Mouse (Mus musculus) C2C12 (cell line): Measurements from ENCODE around the gene Gm20503.

Experiments
- CEBPB ChIP-seq: IDR thresholded peaks from one replicate; pipeline ENCODE4 v1.6.1; 2011; ENCODE audit warnings: low read depth, mild to moderate bottlenecking, control low read depth, moderate library complexity
- CTCF ChIP-seq: IDR thresholded peaks from one replicate; pipeline ENCODE4 v1.5.1; 2011; ENCODE audit not compliant: control insufficient read depth, insufficient read depth, insufficient read length
- MYOD1 ChIP-seq: IDR thresholded peaks from one replicate; pipeline ENCODE4 v1.6.1; 2011; ENCODE audit warnings: low read depth; ENCODE audit not compliant: control insufficient read depth, insufficient read length
- USF1 ChIP-seq: IDR thresholded peaks from one replicate; pipeline ENCODE4 v1.6.1; 2011; ENCODE audit warnings: low read depth, mild to moderate bottlenecking, control low read depth, moderate library complexity

GRCm38 (mm10) chr4:59034325-59034917 is 31.4 kb downstream of the Gm20503 start:
- no peak for TF ChIP-seq CTCF
- TF ChIP-seq MYOD1, result no peak
- TF ChIP-seq USF1, result no peak
- no peak for TF ChIP-seq CEBPB
